Mouse (Mus musculus): ENCODE data around the gene Hipk2.
A peak's percentile ranks its signal among the peaks of the same experiment; 100 is the strongest.

The Hipk2 gene

DNA sequence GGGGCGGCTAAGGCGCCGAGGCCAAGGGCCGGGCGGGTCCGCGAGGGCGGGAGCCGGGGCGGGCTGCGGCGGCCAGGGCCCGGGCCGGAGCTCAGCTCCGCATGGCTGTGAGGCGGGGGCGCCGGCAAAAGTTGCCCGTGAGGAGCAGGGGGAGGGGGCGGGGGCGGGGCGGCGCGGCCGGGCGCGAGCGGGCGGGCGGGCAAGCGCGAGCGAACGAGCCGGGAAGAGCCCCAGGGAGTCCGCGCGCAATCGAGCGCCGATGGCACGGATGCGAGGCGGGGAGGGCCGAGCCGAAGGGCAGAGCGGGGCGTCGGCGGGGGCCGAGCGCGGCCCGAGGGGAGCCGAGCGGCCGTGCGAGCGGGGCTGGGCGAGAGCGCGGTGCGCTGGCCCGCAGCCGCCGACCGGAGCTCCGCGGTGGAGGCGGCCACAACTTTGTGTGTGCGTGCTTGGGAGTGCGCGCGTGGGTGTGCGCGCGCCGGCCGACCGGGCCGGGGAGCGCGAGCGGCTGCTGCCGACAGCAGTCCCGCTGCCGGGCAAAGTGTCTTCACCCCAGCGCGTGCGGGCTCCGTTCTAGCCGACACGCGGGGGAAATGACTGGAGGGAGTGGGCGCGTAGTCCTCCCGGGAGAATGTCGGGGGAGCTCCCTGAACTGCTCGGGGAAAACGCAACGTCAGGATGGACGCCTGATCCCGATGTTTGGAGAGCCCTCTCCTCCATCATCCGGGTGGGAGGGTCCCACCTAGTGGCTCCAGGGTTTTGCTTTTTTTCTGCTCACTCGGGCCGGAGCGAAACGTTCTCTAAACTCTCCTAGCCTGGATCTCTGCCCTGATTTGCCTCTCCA lies at the start of gene Hipk2:
Hipk2 (minus strand) TSS at position 95 of the 841 bp plus-strand sequence.
- peak; percentile 68 to 75 for DNase-seq

DNA sequence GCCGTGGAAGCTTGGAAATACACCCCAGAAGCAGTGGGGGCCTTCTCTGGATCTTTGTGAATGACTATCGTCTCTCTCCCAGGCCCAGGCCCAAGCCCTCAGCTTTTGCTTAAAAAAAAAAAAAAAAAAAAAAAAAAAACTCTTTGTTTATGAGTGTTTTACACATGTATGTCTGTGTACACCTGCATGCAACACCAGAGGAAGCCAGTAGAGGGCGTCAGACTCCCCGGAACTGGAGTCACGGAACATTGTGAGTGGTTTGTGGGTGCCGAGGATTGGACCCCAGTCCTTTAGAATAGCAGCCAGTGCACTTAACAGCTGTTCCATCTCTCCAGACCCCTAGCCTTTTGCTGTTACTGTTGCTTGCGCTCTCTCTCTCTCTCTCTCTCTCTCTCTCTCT lies 49.8 kb upstream of the Hipk2 start:
- no peak for DNase-seq

DNA sequence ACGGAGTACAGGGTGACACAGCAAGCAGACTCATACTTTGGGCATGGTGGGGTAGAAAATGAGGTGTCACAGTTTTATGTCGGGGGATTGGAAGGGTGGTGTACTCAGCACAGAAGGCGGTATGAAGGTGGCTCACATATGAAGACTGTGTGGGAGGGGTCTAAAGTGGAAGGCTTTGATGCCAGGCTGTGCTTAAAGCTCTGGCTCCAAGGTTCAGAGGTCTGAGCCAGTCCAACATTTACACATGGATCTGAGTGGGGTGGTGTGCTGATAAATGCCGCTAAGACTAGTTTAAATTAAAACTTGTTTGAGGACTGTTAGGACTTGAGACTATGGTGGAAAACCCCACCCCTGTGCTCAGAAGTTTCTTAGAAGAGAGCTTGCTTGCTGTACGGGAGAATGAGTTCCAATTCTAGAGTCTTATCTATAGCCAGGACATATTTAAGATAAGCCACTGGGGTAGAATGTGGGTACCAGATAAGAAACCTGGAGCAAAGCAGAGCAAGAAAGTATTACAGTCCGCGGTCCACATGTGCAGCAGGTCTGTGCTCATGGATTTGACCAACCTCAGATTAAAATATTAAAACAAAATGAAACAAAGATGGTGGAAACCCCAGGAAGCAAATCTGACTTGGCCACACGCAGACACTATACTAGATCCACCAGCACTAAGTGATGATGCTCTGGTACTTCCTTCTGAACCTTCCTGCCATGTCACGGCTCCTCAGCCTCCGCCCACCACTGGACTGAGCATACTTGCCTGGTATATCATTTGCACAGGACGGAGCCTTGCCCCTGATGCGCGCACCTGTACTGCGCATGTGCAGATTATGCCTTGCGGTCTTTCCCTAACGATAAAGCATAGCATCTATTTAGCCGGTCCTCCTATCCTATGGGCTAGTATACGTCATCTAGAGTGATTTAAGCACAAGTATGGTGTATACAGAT lies 48.2 kb upstream of the Hipk2 start:
- DNase-seq = no peak

- no peak for DNase-seq
Observed at GRCm38 (mm10) chr6:38923450-38923849, 47.5 kb upstream of the Hipk2 start.

DNA sequence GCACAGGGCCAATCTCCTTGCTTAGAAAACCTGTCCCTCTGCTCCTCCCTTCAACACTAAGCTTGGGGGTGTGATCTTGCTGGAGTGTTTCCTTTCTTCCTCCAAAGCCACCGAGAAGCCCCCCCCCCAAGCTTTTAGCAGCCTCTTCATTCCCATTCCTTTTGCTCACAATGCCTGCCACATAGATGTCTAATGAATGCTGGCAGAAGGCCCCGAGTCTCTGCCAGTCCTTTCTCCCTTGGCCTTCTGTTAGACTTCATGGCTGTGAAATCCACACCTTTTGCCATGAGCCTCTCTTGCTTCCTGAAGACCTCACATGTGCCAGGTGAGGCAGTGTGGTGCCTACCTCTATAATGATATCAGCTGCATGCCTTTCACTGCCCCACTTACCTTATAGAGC lies 46.6 kb upstream of the Hipk2 start:
- no peak for DNase-seq

GRCm38 (mm10) chr6:38921810-38922116 lies 45.8 kb upstream of the Hipk2 start:
- DNase-seq = no peak

- DNase-seq = no peak
Observed at GRCm38 (mm10) chr6:38921095-38921809, 45.3 kb upstream of the Hipk2 start.

- no peak for DNase-seq
Observed at GRCm38 (mm10) chr6:38920141-38920540, 44.2 kb upstream of the Hipk2 start.

DNA sequence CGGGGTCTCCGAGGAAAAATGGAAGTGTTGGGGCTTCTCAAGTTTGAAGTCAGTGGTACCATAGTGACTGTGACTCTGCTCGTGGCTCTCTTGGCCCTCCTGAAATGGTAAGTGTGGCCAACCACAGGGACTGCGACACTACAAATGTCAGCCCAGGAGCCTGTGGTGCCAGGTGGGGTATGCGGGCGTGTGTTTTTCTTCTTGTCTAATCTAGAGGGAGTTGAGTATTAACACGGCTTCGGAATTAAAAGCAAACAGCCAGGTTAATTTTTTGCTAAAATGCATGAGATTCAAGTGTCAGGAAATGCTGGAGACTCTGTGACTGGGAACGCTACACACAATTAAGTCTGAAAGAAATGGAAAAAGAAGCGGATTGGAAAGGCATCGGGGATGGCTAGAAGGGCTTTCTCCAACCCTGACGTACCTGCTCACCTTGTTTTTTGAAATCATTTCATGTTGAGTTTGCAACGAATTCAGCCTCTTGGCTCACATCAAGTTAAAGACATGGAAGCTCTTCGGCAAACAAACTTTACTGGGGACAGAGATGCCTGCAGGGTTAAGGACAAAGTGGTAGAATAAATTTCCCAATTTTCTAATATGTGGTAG lies 43.3 kb upstream of the Hipk2 start:
- no peak for DNase-seq

DNA sequence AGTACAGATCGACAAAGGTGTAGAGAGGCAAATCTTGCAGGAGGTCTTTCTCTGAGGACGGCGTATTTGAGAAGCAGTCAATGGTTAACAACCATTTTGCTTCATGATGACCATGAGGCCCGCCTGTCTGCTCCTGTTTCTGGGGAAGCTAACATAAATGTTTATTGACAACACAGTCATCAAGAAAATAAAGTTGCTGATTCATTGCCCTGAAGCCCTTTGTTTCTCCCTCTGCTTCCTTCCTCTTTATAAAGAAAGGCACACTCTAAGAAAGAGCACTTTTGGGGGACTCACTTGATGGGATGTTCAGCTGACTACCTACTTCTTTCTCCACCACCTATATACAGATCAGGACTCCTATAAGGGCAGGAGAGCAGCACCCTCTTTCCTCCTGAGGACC lies 42.8 kb upstream of the Hipk2 start:
- no peak for DNase-seq

DNA sequence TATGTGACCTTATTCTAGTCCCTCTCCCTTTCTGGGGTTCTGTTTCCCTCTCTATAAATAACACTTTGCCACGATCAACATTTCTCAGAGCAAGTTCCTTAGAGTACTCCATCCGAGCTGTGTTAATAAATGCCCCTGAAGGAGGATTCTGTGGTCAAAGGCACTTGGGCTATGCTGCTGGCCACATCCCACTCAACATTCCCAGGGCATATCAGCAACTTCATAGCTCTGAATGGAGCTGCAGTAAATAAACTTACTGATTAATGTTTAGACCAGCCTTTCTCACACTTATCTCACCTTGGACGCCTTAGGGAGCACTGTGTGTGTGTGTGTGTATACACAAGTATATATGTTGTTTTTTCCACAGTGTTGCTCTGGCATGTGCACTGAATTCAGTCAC lies 41.5 kb upstream of the Hipk2 start:
- DNase-seq = no peak

DNA sequence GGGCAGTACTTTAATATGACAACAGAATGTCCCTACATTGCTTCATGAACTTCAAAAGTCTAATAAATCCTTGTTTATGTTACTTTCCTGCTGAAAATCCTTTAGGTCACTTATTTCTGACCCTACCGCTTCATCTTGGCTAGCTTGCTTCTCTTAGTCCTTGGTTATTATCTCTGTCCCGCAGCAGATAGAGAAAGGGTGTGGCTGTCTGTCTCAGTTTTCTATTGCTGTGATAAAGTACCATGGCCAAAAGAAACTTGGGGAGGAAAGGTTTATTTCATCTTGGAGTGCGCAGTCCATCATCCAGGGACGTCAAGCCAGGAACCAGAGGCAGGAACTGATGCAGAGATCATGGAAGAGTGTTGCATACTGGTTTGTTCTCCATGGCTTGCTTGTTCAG lies 40.6 kb upstream of the Hipk2 start:
- DNase-seq = no peak

GRCm38 (mm10) chr6:38915776-38916175 lies 39.8 kb upstream of the Hipk2 start:
- DNase-seq = no peak

- no peak for DNase-seq
Observed at GRCm38 (mm10) chr6:38914181-38914580, 38.2 kb upstream of the Hipk2 start.

GRCm38 (mm10) chr6:38913386-38914042 lies 37.5 kb upstream of the Hipk2 start:
- no peak for DNase-seq

GRCm38 (mm10) chr6:38912845-38913244 lies 36.9 kb upstream of the Hipk2 start:
- DNase-seq = no peak

GRCm38 (mm10) chr6:38912121-38912660 lies 36.2 kb upstream of the Hipk2 start:
- DNase-seq = no peak

GRCm38 (mm10) chr6:38910828-38911559 lies 35.0 kb upstream of the Hipk2 start:
- DNase-seq = peak; percentile 68

- no peak for DNase-seq
Observed at GRCm38 (mm10) chr6:38908401-38908800, 32.4 kb upstream of the Hipk2 start.

DNA sequence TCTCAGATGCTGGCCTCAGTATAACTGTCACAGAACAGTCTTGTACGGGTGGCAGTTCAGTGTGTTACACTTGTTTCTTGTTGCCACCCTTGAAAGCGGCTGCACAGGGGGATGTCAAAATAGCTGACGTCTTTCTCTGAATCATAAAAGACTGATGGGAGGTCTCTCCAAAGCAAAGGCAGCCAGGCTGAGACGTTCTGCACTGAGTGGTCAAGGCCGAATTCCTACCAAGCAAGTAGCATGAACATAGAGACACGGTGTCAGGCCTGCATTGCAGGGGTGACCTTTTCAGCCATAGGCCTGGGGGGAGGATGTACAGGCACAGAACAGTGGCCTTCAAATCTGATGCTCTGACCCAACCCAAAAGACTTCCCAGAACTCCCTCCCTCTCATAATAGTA lies 30.0 kb upstream of the Hipk2 start:
- no peak for DNase-seq

DNA sequence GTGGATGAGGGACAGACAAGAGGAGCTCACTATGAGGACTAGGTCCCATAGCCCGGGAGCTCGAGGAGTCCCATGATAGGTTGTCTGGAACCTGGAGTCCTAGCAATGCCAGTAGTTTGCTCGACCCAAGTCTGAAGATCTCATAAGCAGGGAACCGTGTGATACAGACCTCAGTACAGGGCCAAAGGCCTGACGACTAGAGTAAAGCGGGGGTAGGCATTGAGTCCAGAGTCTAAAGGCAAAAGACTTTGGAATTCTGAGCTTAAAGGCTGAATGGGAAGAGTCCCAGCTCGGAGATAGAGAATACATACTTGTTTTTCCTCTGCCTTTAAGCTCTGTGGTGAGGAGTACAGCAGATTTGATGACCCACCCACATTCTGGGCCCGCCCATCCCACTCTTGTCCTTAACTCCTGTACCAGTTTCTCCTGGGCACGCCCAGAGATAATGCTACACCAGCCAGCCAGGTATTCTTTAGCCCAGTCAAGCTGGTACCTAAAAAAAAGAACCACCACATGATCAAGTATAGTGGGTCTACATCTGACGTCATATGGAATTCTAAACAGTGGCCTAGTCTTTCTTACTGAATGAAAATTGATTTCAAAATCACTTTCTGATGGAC lies 27.0 kb upstream of the Hipk2 start:
- DNase-seq = no peak

Data from cerebellum, postnatal 36 days (tissue).